Mouse (Mus musculus) bone marrow macrophage, adult 2 months (primary cell): ENCODE data around the gene Fopnl. TPM values are rescaled to one million over a fixed set of nuclear protein-coding genes. Genes with fewer than 3 reads are reported as not detected.

ENCODE experiments used
- H3K27ac ChIP-seq: 2 replicates; pipeline ENCODE4 v1.5.1; 2012; ENCODE audit warnings: low read depth, low read length; ENCODE audit not compliant: insufficient read depth
- H3K4me1 ChIP-seq: 2 replicates; pipeline ENCODE4 v1.6.1; 2012; ENCODE audit warnings: low read length; ENCODE audit not compliant: control insufficient read depth, insufficient read depth
- H3K4me3 ChIP-seq: 2 replicates; pipeline ENCODE4 v1.5.1; 2012; ENCODE audit warnings: mild to moderate bottlenecking, low read length, moderate library complexity; ENCODE audit not compliant: insufficient read depth
- CTCF ChIP-seq: IDR thresholded peaks from 2 replicates; pipeline ENCODE4 v1.5.1; 2012; ENCODE audit warnings: low read depth, mild to moderate bottlenecking, low read length, moderate library complexity
- POLR2A ChIP-seq: IDR thresholded peaks from 2 replicates; pipeline ENCODE4 v1.6.1; 2012; ENCODE audit warnings: mild to moderate bottlenecking, low read depth, low read length, borderline replicate concordance
- polyA plus RNA-seq: library from polyadenylated mRNA; stranded (reverse); fragments of >200 nt; gene quantifications from 2 replicates; pipeline ENCODE4 v1.2.4, GENCODE M21; 2012; ENCODE audit not compliant: missing spikeins, insufficient read depth, insufficient read length

The Fopnl gene
- polyA plus RNA-seq, 1 experiment: 52.6 TPM

DNA sequence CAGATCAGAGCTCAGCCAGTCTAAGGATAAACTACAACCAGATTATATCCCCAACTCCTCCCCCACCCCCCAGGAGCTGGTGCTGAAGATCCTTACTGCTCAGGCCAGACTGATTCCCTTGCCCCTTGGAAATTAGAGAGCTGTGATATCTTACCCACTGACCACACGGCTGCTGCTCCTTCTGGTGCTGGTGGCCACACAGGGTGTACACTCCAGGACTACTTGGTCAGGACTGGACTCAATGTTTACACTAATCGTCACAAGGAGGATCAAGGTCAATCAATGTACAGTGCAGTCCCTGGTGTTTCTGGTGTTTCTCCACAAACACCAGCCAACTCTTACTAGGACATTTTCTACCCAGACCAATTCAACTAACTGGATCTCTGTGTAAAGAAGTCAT, 40.7 kb upstream of the Fopnl start:
- peak overlapping the region; percentile 86 for H3K27ac ChIP-seq
- no peak overlapping the region for H3K4me3 ChIP-seq
- peaks cover 61% of the 10 kb centered on the region for H3K4me1 ChIP-seq
- TF ChIP-seq POLR2A: no peak
- TF ChIP-seq CTCF: no peak

DNA sequence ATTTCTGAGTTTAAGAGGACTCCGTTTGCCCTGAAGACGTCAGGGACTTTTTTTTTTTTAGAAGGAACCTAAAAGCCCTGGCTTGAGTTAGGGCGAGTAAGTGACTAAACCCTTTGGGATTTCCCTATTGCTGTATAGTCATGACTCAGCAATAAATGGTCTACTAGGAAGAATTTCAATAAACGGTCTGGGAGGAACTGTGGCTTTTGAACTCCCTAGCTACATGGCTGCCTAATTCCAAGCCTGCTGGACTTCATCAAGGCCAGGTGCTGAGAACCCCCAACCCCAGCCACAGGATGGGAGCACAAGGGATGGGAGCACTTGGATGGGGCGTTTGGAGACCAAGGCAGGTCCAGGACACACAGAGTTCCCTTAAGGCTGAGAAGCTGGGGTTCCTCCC, 35.5 kb upstream of the Fopnl start:
- TF ChIP-seq POLR2A (no peak), CTCF (no peak)
- Histone ChIP-seq H3K4me3 (no peak overlapping the region), H3K4me1 (peaks cover 51% of the 10 kb centered on the region), H3K27ac (peak overlapping the region; percentile 87)

DNA sequence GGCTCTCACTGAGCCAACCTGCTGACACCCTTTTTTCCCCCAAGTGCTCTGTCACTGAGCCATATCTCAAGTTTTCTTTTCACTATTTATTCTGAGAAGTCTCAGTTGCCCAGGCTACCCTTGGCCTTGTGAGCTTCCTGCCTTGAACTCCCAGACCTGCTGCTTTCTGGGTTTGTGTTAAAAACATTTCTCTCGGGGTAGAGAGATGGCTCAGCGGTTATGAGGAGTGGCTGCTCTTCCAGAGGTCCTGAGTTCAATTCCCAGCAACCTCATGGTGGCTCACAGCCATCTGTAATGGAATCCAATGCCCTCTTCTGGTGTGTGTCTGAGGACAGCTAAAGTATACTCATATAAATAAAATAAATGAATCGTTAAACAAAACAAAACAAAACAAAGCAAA, 35.0 kb upstream of the Fopnl start:
- Histone ChIP-seq H3K27ac (peak overlapping the region; percentile 71), H3K4me3 (no peak overlapping the region), H3K4me1 (peaks cover 48% of the 10 kb centered on the region)
- TF ChIP-seq CTCF (no peak), POLR2A (no peak)

DNA sequence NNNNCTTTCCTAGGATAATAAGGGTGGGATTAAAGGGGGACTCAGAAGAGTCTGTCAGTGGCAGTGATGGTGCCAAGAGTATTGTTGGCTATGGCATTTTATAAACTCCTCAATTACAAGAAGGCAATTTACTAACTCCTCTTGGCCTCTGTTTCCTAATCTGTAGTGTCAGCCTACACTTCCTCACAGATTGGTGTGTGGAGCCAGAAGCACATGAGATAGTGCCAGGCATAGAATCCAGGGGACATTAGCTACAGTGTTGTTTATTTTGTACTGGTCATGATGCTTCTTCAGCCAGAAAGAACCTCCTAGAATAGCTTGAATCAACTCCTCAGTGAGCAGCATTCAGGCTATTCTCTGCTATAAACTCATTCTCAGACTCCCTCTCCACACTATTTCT, 34.4 kb upstream of the Fopnl start:
- Histone ChIP-seq H3K27ac (peak overlapping the region; percentile 71), H3K4me1 (peaks cover 42% of the 10 kb centered on the region), H3K4me3 (no peak overlapping the region)
- TF ChIP-seq POLR2A (no peak), CTCF (no peak)

DNA sequence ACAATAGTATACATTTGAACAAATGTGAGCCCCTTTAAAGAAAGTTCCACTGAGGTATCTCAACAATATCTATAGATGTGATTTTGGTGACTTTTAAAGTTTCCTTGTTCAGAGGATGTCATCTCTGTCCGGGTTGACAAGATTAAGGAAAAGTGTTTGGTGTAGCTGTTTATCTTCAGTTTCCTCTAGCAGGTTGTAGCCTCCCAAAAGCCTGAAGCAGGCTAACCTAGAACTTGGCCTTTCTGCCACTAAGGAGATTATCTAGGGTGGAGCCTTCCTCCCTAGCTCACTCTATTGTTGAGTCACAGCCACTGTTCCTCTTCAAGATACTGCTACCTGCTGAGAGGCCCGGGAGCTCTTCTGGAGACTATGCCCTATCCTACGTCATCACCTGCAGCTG, 27.8 kb upstream of the Fopnl start:
- H3K4me3 ChIP-seq: no peak overlapping the region
- H3K27ac ChIP-seq: no peak overlapping the region
- no peak for TF ChIP-seq POLR2A
- TF ChIP-seq CTCF: no peak
- H3K4me1 ChIP-seq: no peaks in the 10 kb centered on the region

DNA sequence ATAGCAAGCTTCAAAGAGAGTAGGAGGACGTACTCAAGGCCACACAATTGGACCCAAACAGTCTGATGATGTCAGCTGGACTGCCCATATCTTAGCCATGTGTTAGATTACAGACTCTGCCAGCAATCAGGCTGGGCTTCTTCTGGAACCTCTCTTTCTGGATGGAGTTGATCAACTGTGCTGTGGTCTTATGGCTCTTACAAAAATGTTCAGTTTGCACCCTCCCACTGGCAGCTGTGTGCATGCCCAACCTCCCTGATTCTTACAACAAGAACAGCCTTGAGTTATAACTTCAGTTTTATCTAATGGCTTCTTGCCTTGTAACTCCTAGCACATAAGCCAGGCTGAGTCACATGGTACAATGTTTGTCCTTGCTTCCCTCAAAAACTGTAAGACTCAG, 11.0 kb upstream of the Fopnl start:
- no peak overlapping the region for H3K27ac ChIP-seq
- TF ChIP-seq POLR2A (no peak), CTCF (no peak)
- H3K4me1 ChIP-seq: no peaks in the 10 kb centered on the region
- H3K4me3 ChIP-seq: no peak overlapping the region

DNA sequence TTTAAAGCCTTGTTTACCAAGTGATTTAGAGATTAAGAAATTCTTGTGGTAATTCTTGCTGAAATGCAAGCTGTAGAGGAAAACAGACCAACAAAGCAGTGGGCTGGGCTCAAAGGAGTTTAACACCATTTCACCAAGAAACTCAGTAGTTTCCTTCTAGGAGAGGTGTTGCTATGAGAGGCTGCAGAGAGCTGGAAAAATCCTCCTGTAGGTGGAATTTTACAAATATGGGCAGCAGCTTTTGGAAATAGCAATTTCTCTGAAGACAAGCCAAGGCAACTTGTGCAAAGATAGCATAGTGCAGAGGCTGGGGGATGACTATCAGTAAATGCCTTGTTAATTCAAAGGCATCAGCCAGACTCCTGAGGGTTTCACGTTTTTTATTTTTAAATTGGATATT, 3.3 kb upstream of the Fopnl start:
- peaks cover 9% of the 10 kb centered on the region for H3K4me1 ChIP-seq
- H3K27ac ChIP-seq: no peak overlapping the region
- no peak overlapping the region for H3K4me3 ChIP-seq
- TF ChIP-seq CTCF (no peak), POLR2A (no peak)

DNA sequence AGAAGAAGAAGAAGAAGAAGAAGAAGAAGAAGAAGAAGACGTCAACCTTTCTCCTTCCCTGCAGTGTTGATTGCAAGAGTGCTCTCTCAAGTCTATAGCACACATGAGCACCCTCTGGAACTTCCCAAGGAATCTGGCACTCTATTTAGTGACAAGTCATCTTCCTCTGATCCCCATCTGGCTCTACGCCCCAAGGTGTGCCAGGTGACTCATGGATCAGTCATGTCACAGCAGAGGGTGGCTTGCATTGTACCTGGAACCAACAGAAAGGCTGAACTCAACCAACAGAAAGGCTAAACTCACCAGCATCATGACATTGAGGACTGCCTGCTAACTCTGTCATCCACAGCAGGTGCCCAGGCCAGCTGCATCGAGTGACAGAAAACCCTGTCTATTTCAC, 2.5 kb upstream of the Fopnl start:
- peaks cover 9% of the 10 kb centered on the region for H3K4me1 ChIP-seq
- H3K4me3 ChIP-seq: no peak overlapping the region
- TF ChIP-seq POLR2A (no peak), CTCF (no peak)
- H3K27ac ChIP-seq: no peak overlapping the region

DNA sequence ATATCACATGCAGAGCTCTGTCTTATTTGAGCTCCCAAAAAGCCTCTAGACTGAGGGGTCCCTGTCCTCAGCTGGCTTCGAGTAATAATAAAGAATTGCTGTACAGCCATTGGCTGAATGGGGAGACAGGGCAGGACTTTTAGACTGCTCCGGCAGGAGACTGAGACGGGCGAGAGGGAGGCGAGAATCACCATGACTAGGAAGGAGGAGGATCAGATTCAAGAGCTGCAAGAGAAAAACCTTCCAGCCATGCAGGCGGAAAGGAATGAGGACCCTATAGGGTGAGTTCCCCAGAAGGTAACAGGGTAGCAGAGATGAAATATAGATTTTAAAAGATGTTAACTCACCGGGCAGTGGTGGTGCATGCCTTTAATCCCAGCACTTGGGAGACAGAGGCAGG, 4.3 kb downstream of the Fopnl start:
- peaks cover 29% of the 10 kb centered on the region for H3K4me1 ChIP-seq
- TF ChIP-seq CTCF (no peak), POLR2A (no peak)
- H3K27ac ChIP-seq: no peak overlapping the region

DNA sequence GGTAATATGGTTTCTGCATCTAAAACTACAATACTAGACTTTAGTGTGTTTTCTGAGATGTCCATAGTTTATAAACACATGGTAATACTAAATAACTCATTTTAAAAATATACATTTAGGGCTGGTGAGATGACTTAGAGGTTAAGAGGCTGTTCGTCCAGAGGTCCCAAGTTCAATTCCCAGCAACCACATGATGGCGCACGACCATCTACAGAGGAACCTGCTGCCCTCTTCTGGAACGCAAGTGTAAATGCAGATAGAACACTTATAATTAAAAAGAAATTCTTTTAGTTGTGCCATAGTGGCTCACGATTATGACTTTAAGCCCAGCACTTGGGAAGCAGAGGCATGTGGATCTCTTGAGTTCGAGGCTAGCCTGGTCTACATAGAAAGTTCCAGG, 5.8 kb downstream of the Fopnl start:
- peaks cover 38% of the 10 kb centered on the region for H3K4me1 ChIP-seq
- TF ChIP-seq CTCF: peak; percentile 97
- no peak for TF ChIP-seq POLR2A
- H3K4me3 ChIP-seq: no peak overlapping the region

More for the DNA sequence above, 4.3 kb downstream of the Fopnl start:
- H3K4me3 ChIP-seq: no peak overlapping the region

DNA sequence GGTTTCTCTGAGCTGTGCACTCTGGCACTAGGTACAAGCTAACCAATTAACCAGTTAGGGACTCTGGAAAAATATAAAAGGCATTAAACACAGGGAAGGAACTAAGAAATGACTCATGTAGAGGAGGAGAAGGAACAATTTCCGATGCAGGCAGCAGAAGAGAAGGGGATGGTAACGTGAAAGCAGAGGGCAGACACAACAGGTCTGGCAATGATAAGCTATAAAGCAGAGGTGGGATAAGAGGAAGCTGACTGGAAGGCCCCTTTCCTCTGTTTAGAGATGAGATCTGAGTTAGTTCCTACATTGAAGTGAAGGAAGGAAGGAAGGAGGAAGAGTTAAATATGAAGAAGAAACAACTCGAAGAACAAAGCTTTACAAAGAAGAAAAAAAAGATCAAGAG, 7.4 kb downstream of the Fopnl start:
- no peak overlapping the region for H3K4me3 ChIP-seq
- H3K4me1 ChIP-seq: peaks cover 37% of the 10 kb centered on the region
- TF ChIP-seq CTCF (no peak), POLR2A (no peak)
- H3K27ac ChIP-seq: no peak overlapping the region

More for the DNA sequence above, 5.8 kb downstream of the Fopnl start:
- H3K27ac ChIP-seq: no peak overlapping the region
